Mouse (Mus musculus) liver, adult 2 months (tissue): ENCODE measurements around the gene Fry. TPM values are rescaled to one million over a fixed set of nuclear protein-coding genes. Genes with fewer than 3 reads are reported as not detected.
A peak's percentile ranks its signal among the peaks of the same experiment; 100 is the strongest.

Experiments
- DNase-seq: peaks from one replicate; pipeline ENCODE4 v3.0.0-alpha.2; 2011; ENCODE audit warnings: low read depth, low spot score; ENCODE audit errors: extremely low read depth
- H3K27ac ChIP-seq: fragments of 200-500 bp; replicated peaks from 2 replicates; pipeline ENCODE4 v1.5.1; 2012; ENCODE audit warnings: low read depth, mild to moderate bottlenecking, control low read depth, inconsistent platforms, low read length; ENCODE audit not compliant: insufficient read depth
- H3K27me3 ChIP-seq: fragments of 200-500 bp; 2 replicates; pipeline ENCODE4 v1.6.1; 2012; ENCODE audit warnings: mild to moderate bottlenecking, moderate library complexity, low read length, inconsistent platforms; ENCODE audit not compliant: control insufficient read depth, insufficient read depth
- H3K36me3 ChIP-seq: fragments of 200-500 bp; 2 replicates; pipeline ENCODE4 v1.6.1; 2012; ENCODE audit warnings: low read length, inconsistent platforms; ENCODE audit not compliant: control insufficient read depth, insufficient read depth
- H3K4me1 ChIP-seq: fragments of 200-500 bp; 2 replicates; pipeline ENCODE4 v1.6.1; 2011; ENCODE audit warnings: low read length; ENCODE audit not compliant: control insufficient read depth, insufficient read depth
- H3K4me3 ChIP-seq: fragments of 200-500 bp; 2 replicates; pipeline ENCODE4 v1.5.1; 2011; ENCODE audit warnings: low read depth, mild to moderate bottlenecking, control low read depth, low read length, moderate library complexity; ENCODE audit not compliant: insufficient read depth
- H3K79me2 ChIP-seq: fragments of 200-500 bp; 2 replicates; pipeline ENCODE4 v1.6.1; 2012; ENCODE audit warnings: inconsistent platforms, mild to moderate bottlenecking, low read length, moderate library complexity; ENCODE audit not compliant: control insufficient read depth, insufficient read depth
- H3K9ac ChIP-seq: fragments of 200-500 bp; 2 replicates; pipeline ENCODE4 v1.6.1; 2012; ENCODE audit warnings: low read depth, mild to moderate bottlenecking, control low read depth, inconsistent platforms, low read length
- CTCF ChIP-seq: fragments of 200-500 bp; IDR thresholded peaks from 2 replicates; pipeline ENCODE4 v1.5.1; 2011; ENCODE audit warnings: low read depth, low read length, control low read depth
- POLR2A ChIP-seq: fragments of 200-500 bp; IDR thresholded peaks from 2 replicates; pipeline ENCODE4 v1.6.1; 2011; ENCODE audit warnings: low read length, control low read depth; ENCODE audit not compliant: insufficient read depth; ENCODE audit errors: extremely low read depth
- WGBS: fragments of 180-500 bp; shearing (Covaris S2); methylation state at CpG from one replicate; pipeline ENCODE4 v1.1.7; 2018; 5-methylcytosine and 5-hydroxymethylcytosine counted together
- polyA plus RNA-seq: library from polyadenylated mRNA; depleted of rRNA; stranded (reverse); fragments of >200 nt; gene quantifications from 2 replicates; pipeline ENCODE4 v1.2.3, GENCODE M21; 2012
- total RNA-seq: library from RNA; depleted of rRNA; stranded (reverse); fragments of >200 nt; gene quantifications from 2 replicates; pipeline ENCODE4 v1.2.3, GENCODE M21; 2014

Gene Fry
- total and polyA plus RNA-seq, 2 experiments: 0.62 to 1.8 TPM

DNA sequence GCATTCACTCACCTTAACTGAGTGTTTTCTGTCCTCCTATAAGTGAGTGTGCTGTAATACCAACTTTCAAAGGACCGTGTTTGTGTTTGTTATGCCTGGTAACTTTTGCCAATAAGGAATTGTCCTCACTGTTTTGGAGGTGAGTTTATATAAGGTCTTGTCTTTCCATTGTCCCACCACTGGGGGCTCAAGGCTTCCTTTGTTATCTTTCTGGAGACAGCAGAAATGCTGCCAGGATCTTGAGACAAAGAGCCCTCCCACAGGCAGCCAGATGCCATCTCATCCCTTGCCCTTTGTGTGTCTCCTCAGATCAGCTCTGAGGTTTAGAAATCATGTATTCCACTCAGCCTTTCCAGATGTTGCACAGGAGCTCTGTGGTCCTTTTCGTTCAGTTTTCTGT, 194.8 kb downstream of the Fry start:
- H3K36me3 ChIP-seq: no peaks in the 10 kb centered on the region
- H3K4me1 ChIP-seq: no peaks in the 10 kb centered on the region
- WGBS: 79% methylated on average over 2 of the region's 2 CpGs
- no peak overlapping the region for H3K27ac ChIP-seq
- TF ChIP-seq CTCF (no peak), POLR2A (no peak)
- no peaks in the 10 kb centered on the region for H3K27me3 ChIP-seq
- H3K4me3 ChIP-seq: no peak overlapping the region
- no peaks in the 10 kb centered on the region for H3K79me2 ChIP-seq
- no peak for DNase-seq
- no peak overlapping the region for H3K9ac ChIP-seq

DNA sequence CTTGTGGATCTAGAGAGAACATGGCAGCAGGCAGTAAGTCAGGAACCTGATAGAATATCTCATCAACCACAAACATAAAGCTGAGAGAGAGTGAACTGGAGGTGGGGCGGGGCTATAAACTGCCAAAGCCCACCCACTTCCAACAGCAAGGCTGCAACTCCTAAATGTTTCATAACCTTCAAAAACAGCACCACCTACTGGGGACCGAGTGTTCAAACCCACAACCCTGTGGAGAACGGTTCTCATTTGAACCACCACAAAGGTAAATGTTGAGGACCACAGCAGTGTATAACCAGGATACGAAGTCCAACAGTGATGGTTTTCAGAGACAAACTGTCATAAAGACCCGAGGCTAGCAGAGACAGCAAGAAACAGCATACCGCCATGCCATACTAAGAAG, 196.1 kb downstream of the Fry start:
- TF ChIP-seq CTCF (no peak), POLR2A (no peak)
- H3K4me3 ChIP-seq: no peak overlapping the region
- 95% methylated on average over 6 of the region's 6 CpGs for WGBS

DNA sequence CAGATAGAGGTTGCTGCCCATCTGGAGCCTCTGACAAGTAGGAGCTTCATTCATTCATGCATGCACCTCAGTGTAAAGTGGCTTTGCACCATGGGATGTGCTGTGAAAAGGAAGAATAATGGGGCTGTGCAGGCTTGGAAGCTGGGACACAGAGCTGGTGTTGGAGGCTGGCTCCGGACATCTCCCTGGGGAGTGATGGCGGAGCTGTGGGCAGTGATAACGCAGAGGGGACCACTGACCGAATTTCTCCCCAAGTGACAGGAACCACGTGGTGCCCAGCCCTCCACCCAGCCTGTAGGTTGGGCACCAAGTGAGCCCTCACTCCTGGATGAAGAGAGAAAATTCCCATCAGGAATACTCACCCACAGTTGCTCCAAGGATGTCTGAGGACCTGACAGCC, 207.0 kb downstream of the Fry start:
- H3K4me1 ChIP-seq: no peaks in the 10 kb centered on the region
- H3K4me3 ChIP-seq: no peak overlapping the region
- TF ChIP-seq POLR2A (no peak), CTCF (no peak)
- WGBS: 76% methylated on average over 5 of the region's 5 CpGs
- H3K79me2 ChIP-seq: no peaks in the 10 kb centered on the region
- no peak overlapping the region for H3K27ac ChIP-seq
- H3K27me3 ChIP-seq: no peaks in the 10 kb centered on the region
- no peak for DNase-seq
- no peaks in the 10 kb centered on the region for H3K36me3 ChIP-seq
- no peak overlapping the region for H3K9ac ChIP-seq

More for the DNA sequence above, 196.1 kb downstream of the Fry start:
- Histone ChIP-seq H3K4me1 (no peaks in the 10 kb centered on the region), H3K27me3 (no peaks in the 10 kb centered on the region), H3K79me2 (no peaks in the 10 kb centered on the region), H3K36me3 (no peaks in the 10 kb centered on the region), H3K27ac (no peak overlapping the region), H3K9ac (no peak overlapping the region)
- DNase-seq: no peak

DNA sequence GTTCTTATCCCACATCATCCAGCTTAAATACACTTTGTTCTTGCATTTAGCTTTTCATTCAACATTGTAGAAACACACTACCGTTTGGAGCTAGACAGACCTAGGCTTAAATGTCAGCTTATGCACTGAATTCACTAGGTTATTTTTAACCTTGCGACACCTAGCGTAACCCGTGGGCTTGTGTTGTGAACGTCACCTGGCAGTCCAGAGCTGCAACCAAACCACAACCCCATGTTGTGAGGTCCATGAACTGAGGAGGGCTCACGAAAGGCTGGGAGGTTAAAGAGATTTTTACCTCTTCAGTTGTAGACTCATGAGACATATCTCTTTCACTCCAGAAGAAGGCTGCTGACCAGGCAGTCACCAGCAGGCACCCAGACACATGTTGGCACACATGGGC, 210.2 kb downstream of the Fry start:
- no peak overlapping the region for H3K27ac ChIP-seq
- H3K9ac ChIP-seq: no peak overlapping the region
- 90% methylated on average over 6 of the region's 6 CpGs for WGBS
- H3K27me3 ChIP-seq: no peaks in the 10 kb centered on the region
- H3K36me3 ChIP-seq: no peaks in the 10 kb centered on the region
- TF ChIP-seq CTCF (no peak), POLR2A (no peak)
- no peak for DNase-seq
- H3K79me2 ChIP-seq: no peaks in the 10 kb centered on the region
- H3K4me1 ChIP-seq: no peaks in the 10 kb centered on the region
- no peak overlapping the region for H3K4me3 ChIP-seq

DNA sequence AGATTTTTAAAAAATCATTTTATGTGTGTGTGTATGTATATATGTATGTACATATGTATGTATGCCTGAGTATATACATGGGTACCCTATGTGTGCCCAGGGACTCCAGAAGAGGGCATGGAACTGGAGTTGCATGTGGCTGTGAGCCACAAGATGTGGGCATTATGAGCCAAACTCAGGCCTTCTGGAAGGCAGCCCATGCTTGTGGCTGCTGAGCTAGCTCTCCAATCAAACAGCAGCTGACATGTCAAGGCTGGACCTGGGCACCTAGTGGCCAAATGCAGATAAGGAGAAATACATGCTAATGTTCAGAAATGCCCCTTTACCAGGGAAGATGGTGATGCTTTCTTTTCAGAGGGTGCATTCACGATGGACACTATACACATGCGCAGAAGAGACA, 213.4 kb downstream of the Fry start:
- peak; percentile 2 for DNase-seq
- Histone ChIP-seq H3K27ac (no peak overlapping the region), H3K27me3 (no peaks in the 10 kb centered on the region), H3K4me3 (no peak overlapping the region), H3K36me3 (no peaks in the 10 kb centered on the region), H3K9ac (no peak overlapping the region), H3K4me1 (no peaks in the 10 kb centered on the region), H3K79me2 (no peaks in the 10 kb centered on the region)
- WGBS: 83% methylated on average over 2 of the region's 2 CpGs
- no peak for TF ChIP-seq POLR2A
- TF ChIP-seq CTCF: no peak

DNA sequence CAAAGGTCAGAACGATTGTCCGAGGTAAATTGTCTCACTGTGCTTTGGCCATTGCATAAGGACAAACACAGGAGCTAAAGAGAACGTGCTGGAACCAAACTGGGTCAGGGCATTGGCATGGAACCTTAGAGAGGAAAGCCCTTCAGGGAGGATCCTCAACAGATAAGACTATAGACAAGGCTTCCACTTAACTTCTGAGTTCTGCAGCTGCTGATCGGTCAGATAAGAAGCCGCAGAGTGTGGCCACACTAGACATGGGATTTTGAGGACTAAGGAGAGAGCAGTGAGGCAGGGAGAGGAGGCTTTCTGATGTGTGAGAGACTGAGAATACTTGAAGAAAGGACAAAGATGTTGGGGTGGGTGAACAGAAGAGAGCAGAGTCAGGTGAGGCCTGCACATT, 214.4 kb downstream of the Fry start:
- no peak overlapping the region for H3K27ac ChIP-seq
- H3K36me3 ChIP-seq: no peaks in the 10 kb centered on the region
- no peaks in the 10 kb centered on the region for H3K27me3 ChIP-seq
- no peaks in the 10 kb centered on the region for H3K79me2 ChIP-seq
- no peaks in the 10 kb centered on the region for H3K4me1 ChIP-seq
- 37% methylated on average over 5 of the region's 5 CpGs for WGBS
- DNase-seq: peak; percentile 46
- no peak overlapping the region for H3K4me3 ChIP-seq
- H3K9ac ChIP-seq: no peak overlapping the region
- TF ChIP-seq POLR2A: no peak
- TF ChIP-seq CTCF: no peak
